Mouse (Mus musculus): Measurements from ENCODE around the gene BC025446. TPM values are rescaled to one million over a fixed set of nuclear protein-coding genes. Genes with fewer than 3 reads are reported as not detected.

The BC025446 gene
- polyA plus RNA-seq, 1 experiment from 2014 or later = 0.16 TPM

DNA sequence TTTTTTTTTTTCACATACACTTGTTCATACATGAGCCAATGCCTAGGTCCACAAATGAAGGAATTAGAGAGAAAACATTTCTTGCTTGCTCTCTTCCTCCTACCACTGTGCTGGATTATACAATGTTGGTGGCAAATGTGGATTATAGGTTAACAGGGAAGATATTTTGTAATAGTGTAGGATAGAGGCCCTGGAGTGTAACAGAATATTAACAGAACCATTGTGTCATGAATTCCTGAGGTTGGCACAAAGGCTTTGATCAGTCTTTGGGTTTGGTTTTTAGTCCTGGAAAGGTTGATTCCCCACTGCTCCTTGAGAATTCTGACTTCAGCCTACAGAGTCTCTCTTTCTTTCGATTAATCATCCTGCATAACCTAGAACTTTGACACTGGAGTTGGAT, 50.5 kb downstream of the BC025446 start:
- no peak overlapping the region for H3K4me2 ChIP-seq
- H3K9ac ChIP-seq = no peak overlapping the region
- H3K36me3 ChIP-seq = no peaks in the 10 kb centered on the region
- no peak for ATAC-seq (ENCODE audit: borderline replicate concordance, extremely low read depth, low FRiP score, low TSS enrichment)
- no peaks in the 10 kb centered on the region; the same call in 1 of the 2 replicates for H3K9me3 ChIP-seq
- no peak overlapping the region for H3K27ac ChIP-seq
- no peak overlapping the region for H3K4me3 ChIP-seq
- no peaks in the 10 kb centered on the region for H3K4me1 ChIP-seq
- WGBS = 59% methylated on average over 1 of the region's 1 CpGs
- no peaks in the 10 kb centered on the region for H3K27me3 ChIP-seq

DNA sequence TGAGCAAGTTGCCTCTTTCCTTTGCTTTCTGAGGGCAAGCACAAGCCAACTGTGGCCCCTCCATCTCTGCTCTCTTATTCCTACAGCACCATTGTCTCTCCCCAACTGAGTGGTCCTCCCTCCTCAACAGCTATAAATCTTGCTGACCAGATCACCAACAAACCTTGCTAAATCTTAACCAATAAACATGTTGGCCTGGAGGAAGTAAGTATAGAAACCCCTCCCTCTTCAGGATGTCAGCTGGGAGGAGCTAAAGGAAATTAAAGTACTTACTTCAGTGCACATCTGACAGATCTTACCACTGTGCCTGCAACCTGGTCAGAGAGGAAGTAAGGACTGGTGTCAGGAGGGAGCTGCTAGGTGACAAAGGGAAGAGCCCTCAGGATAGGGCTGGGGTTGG, 51.9 kb downstream of the BC025446 start, which contains the start of gene Ly6f:
TSS of gene Ly6f (plus strand) at position 301 of the 400 bp plus-strand sequence.
- no peak for ATAC-seq (ENCODE audit: borderline replicate concordance, extremely low read depth, low FRiP score, low TSS enrichment)
- Histone ChIP-seq H3K4me2 (no peak within 1 kb of the TSS), H3K27ac (no peak within 1 kb of the TSS), H3K27me3 (no peaks in the 10 kb centered on the region), H3K36me3 (no peaks in the 10 kb centered on the region), H3K9me3 (no peaks in the 10 kb centered on the region; the same call in 1 of the 2 replicates), H3K4me1 (no peaks in the 10 kb centered on the region), H3K4me3 (no peak within 1 kb of the TSS), H3K9ac (no peak within 1 kb of the TSS)

DNA sequence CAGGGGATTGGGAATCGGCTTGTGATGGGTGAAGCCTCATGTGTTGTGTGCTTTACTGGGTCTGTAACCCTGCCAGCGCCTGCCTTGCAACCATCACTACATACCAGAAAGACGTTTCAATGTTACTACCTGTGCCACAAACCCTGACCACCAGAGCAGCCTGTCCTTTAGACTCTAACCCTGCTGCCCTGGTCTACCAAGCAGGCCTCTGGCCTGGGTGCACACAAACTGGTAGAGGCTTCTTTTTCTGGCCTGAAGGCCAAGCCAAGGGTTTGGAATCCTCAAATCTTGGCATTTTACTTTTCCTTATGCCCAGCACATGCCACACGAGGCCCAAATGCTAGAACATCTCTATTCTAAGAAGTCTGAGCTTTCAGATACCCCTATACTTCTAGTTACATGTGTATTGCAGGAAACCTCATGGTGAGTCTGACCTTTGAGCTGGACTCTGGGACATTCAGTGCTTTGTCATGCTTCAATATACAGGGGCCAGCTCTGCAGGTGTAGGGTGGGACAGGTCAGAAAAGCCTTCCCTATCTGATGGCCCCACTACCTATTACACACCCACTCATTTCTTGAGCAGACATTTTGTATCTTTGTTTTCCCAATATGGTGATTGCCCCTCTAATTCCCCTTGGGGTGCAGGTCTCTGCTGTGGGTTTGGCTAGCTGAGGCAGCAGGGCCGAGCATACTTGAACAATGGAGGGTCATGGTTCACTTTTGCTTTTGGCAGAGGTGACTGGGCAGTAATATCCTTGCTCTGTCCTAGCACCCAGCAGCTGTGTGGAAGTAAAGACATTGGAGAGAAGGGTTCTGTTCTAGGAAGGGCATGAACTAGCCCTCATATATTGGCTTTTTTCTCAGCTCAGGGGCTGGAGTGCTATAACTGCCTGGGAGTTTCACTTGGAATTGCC, 53.0 kb downstream of the BC025446 start:
- 65% methylated on average over 5 of the region's 5 CpGs for WGBS
- Histone ChIP-seq H3K4me1 (no peaks in the 10 kb centered on the region), H3K9ac (no peak overlapping the region)

DNA sequence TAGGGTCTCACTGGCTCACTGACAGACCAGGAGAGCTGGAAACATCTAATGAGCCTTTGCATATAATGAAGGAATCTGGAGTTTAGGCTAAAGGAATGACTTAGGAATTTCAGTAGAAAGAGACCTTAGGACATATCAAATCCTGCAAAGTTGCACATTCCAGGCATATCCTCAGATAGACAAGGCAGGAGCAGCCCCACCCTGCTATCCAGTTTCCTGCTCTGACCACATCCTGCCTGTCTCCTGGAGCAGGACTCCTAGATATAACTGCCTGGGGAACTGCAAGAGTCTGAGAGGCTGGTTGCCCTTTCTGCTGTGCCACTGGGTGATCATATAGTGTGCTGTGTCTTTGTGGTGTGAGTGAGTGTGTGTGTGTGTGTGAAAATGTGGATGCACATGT, 54.0 kb downstream of the BC025446 start:
- H3K4me1 ChIP-seq = no peaks in the 10 kb centered on the region
- H3K27ac ChIP-seq = no peak overlapping the region
- H3K4me2 ChIP-seq = no peak overlapping the region
- no peaks in the 10 kb centered on the region for H3K9me3 ChIP-seq
- no peak overlapping the region for H3K9ac ChIP-seq
- no peaks in the 10 kb centered on the region for H3K27me3 ChIP-seq
- H3K4me3 ChIP-seq = no peak overlapping the region
- ATAC-seq (ENCODE audit: borderline replicate concordance, extremely low read depth, low FRiP score, low TSS enrichment) = no peak
- no peaks in the 10 kb centered on the region for H3K36me3 ChIP-seq

More for the DNA sequence above, 53.0 kb downstream of the BC025446 start:
- H3K4me3 ChIP-seq = no peak overlapping the region
- no peaks in the 10 kb centered on the region for H3K36me3 ChIP-seq
- no peaks in the 10 kb centered on the region for H3K27me3 ChIP-seq
- H3K27ac ChIP-seq = no peak overlapping the region
- no peak overlapping the region for H3K4me2 ChIP-seq
- H3K9me3 ChIP-seq = no peaks in the 10 kb centered on the region; the same call in 1 of the 2 replicates
- ATAC-seq (ENCODE audit: borderline replicate concordance, extremely low read depth, low FRiP score, low TSS enrichment) = no peak

DNA sequence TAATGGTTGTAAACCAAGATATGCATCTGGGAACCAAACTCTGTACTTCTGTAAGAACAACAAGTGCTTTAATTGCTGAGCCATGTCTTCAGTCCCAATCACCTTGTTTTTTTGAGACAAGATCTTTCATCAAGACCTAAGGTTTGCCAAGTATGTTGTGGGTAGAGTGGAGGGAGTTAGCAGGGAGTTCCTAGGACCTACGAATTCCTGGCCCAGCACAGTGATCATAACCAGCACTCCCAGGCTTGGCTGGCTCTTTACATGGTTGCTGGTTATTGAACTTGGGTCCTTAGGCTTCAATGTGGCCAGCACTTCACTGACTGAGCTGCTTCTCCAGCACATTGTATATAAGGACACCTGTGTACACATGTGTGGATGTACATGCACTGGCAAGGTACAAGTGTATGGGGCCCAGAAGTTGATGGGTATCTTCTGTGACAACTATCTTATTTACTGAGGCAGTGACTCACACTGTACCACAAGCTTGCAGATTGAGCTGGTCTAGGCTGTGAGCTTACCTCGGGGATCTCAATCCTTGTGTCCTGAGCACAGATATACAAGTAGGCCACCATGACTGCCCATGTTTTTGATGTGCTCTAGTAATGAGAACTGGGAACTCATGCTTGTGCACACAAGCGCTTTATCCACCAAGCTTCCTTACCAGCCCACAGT, 54.7 kb downstream of the BC025446 start:
- no peak overlapping the region for H3K9ac ChIP-seq
- no peaks in the 10 kb centered on the region for H3K4me1 ChIP-seq
- no peaks in the 10 kb centered on the region for H3K36me3 ChIP-seq
- no peak overlapping the region for H3K4me3 ChIP-seq
- no peak for ATAC-seq (ENCODE audit: borderline replicate concordance, extremely low read depth, low FRiP score, low TSS enrichment)
- H3K9me3 ChIP-seq = no peaks in the 10 kb centered on the region
- 68% methylated on average over 3 of the region's 3 CpGs for WGBS
- H3K27me3 ChIP-seq = no peaks in the 10 kb centered on the region
- H3K4me2 ChIP-seq = no peak overlapping the region
- no peak overlapping the region for H3K27ac ChIP-seq

DNA sequence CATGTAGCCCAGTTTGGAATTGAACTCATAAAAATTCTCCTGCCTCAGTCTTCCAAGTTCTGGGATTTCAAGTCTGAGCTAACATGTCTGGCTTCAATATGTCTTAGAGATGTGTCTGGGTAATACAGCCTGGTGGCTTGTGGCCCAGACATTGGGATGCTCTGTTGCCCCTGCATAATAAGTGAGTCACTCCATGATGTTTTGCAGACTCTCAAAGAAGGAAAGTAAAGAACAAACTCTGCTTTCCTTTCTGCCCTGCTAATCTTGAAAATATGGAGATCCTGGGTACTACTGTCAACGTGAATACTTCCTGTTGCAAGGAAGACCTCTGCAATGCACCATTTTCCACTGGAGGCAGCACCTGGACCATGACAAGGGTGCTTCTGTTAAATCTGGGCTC, 55.2 kb downstream of the BC025446 start:
- no peak overlapping the region for H3K27ac ChIP-seq
- no peak overlapping the region for H3K4me2 ChIP-seq
- H3K4me3 ChIP-seq = no peak overlapping the region
- ATAC-seq (ENCODE audit: borderline replicate concordance, extremely low read depth, low FRiP score, low TSS enrichment) = no peak
- H3K36me3 ChIP-seq = no peaks in the 10 kb centered on the region
- H3K9me3 ChIP-seq = no peaks in the 10 kb centered on the region
- WGBS = 59% methylated on average over 1 of the region's 1 CpGs
- H3K27me3 ChIP-seq = no peaks in the 10 kb centered on the region
- H3K9ac ChIP-seq = no peak overlapping the region
- no peaks in the 10 kb centered on the region for H3K4me1 ChIP-seq

DNA sequence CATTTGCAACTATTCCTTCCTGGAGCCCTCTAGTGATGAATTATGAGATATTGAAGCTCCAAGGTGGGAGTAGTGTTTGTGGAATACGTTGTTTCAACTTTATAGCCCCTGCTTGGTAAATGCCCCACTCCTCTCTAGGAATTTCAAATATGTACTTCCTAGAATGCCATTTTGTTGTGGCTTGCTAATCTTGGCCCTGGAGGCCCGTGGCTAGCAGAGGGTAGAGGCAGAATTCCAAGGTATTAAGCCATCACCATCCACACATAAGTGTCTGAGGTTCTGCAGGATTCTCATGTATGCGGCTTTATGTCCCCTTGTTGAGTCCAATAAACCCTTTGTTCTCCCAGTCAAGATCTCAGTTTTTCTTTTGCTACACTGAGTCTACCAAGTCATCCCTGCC, 55.7 kb downstream of the BC025446 start:
- H3K9me3 ChIP-seq = no peaks in the 10 kb centered on the region
- no peak overlapping the region for H3K27ac ChIP-seq
- H3K4me3 ChIP-seq = no peak overlapping the region
- H3K36me3 ChIP-seq = no peaks in the 10 kb centered on the region
- no peak overlapping the region for H3K9ac ChIP-seq
- no peaks in the 10 kb centered on the region for H3K27me3 ChIP-seq
- no peak for ATAC-seq (ENCODE audit: borderline replicate concordance, extremely low read depth, low FRiP score, low TSS enrichment)
- WGBS = 67% methylated on average over 3 of the region's 3 CpGs
- no peak overlapping the region for H3K4me2 ChIP-seq
- H3K4me1 ChIP-seq = no peaks in the 10 kb centered on the region

Other genes starting within 250 kb of the BC025446 start
- 0.16 TPM in 1 of 2 replicates, not detected in the other for gene Ly6i, start 232.9 kb upstream of the BC025446 start, polyA plus RNA-seq (2015; fragmentation: Nextera tagmentation; extraction: Ambion mirVana)
- gene Ly6a, start 218.3 kb upstream of the BC025446 start, polyA plus RNA-seq (2015; fragmentation: Nextera tagmentation; extraction: Ambion mirVana) = 8.4 and 13.1 TPM in 2 replicates
- 17.0 and 18.6 TPM in 2 replicates for gene Ly6c1, start 167.5 kb upstream of the BC025446 start, polyA plus RNA-seq (2015; fragmentation: Nextera tagmentation; extraction: Ambion mirVana)
- 1.9 and 3.8 TPM in 2 replicates for gene Ly6c2, start 104.4 kb upstream of the BC025446 start, polyA plus RNA-seq (2015; fragmentation: Nextera tagmentation; extraction: Ambion mirVana)
- 0.29 TPM in 1 of 2 replicates, not detected in the other for gene Ly6g, start 61.1 kb upstream of the BC025446 start, polyA plus RNA-seq (2015; fragmentation: Nextera tagmentation; extraction: Ambion mirVana)
- not detected in 2 replicates for gene Ly6f, start 52.0 kb downstream of the BC025446 start, polyA plus RNA-seq (2015; fragmentation: Nextera tagmentation; extraction: Ambion mirVana)

Measured in lung, embryonic 15.5 days (tissue).